Mouse (Mus musculus) layer of hippocampus, adult 9-10 months (tissue): ENCODE data around the gene Gm12248.
A peak's percentile ranks its signal among the peaks of the same experiment; 100 is the strongest.

Experiments used
- DNase-seq: peaks from one replicate; pipeline ENCODE4 v3.0.0; 2022; ENCODE audit warnings: low spot score

Gene Gm12248

DNA sequence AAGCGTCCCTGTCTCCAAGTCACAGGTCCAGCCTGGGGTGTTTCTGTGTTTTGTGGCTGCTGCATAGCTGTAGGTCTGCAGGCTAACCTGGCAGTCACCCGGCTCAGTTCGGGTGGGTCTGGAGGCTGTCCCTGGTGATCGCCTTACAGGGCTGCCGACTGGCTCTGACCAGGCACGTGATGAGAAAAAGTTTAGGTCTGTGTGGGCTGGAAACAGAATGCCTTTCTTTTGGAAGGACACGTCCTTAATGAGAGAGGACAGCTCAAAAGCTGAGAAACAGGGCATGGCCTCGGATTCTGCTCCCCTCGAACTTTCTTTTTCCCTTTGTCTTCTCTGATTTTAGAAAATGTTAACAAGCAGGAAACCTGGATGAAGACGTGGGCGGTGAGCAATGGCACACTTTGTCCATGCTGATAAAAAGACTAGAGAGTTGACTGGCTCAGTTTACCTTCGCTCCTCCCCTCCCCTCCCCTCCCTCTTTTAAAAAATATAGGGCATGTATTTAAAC is at the start of gene Gm12248:
Gm12248 (minus strand) TSS at position 114 of the 508 bp plus-strand sequence.
- DNase-seq, result no peak

DNA sequence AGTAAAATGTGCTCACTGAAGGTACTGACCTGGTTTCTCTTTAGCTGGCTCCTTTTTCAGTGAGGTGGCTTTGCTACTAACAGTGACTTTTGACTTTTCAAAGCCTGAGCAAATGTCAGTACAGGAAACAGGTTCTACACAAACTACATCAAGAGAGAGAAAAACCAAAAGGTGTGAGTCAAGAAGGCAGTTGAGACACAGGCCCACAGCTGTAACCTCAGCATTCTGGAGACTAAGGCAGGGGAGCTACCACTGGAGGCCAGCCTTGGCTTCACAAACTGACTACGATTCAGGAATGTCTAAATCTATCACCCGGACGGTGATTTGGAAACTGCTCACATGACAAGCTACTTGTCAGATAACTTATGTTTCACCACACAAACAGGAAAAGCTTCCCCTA is 46.5 kb upstream of the Gm12248 start:
- no peak for DNase-seq

DNA sequence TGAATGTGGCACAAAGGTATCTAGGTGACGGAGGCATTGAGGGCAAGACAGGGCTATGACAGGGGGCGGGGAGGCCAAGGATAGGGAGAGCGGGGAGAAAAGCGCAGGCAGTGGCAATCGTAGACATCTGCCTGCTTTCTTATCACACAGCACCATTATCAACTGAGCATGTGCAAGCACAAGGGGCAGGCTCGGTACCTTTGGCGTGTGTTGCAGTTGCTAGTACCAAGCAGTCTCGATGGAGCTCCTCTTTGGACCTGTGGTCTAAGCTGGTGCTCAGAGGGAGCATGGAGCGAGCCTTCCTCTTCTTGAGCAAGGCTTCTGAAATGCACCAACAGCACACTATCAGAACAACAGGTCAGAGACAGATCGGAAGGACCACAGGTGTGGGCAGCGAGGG is 45.9 kb upstream of the Gm12248 start:
- DNase-seq, result no peak

DNA sequence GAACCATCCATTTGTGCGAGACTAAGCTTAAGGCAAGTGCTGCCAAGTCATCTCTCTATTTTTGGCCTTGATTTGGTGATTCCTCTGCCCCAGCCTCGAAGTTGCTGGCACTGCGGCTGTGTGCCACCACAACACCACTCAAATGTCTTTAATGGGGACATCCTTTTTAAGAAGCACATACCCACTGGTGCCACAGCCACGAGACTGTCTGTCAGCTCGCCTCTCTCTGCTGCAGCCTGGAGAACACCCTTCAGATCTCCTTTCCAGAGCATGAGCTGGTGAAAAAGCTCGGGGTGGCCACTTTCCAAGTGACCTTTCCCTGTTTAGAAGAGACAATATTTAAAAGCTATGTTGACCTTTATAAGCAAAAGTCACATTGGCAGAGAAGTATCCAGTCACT is 43.7 kb upstream of the Gm12248 start:
- no peak for DNase-seq

DNA sequence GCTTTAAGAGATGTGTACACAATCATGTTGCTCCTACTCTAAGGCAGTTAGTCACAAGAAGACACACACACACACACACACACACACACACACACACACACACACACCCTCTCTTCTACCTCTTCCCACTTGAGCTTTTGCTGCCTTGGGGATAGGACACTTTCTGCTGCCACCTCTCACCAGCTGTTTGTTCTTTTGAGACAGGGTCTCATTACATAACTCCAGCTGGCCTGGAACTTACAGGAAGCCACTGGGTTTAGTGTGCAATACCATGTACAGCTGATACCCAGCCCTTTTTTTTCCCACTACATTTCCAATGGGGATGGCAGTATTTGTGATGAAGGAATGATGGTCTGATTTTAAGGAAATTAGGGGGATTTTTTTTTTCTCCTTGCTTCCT is 42.4 kb upstream of the Gm12248 start:
- no peak for DNase-seq

DNA sequence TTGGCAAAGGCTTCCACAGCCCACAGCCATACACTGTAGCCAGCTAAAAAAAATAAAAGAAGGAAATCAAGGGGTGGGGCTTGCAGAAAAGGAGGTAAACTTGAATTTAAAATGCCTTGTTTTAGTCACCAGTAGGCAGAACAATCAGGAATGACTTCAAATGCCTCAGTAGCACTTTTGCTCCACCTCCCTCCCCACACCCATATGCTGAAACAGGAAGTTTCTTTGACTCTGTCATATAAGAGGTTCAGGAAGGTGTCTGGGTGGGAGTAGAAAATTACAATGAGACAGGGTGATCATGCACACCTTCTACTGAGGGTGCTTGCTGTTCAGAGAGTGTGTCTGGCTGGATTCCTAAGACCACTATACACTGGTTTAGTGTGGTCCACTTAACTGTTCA is 41.9 kb upstream of the Gm12248 start:
- DNase-seq, result no peak

DNA sequence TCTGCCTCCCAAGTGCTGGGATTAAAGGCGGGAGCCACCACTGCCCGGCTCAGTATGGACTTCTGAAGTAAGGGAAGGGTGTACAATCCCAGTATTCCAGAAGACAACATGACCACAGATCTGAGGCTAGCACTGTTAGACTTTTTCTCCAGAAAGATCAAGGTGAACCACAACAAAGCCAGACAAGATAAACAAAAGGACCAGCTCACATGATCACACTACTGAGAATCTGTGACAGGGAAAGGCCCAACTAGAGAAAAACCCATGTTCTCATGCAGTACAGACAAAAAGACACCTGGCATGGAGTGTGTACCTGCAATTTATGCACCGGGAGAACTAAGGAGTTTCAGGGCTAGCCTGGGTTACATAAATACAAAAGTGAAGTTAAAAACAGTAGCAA is 39.1 kb upstream of the Gm12248 start:
- DNase-seq, result no peak

DNA sequence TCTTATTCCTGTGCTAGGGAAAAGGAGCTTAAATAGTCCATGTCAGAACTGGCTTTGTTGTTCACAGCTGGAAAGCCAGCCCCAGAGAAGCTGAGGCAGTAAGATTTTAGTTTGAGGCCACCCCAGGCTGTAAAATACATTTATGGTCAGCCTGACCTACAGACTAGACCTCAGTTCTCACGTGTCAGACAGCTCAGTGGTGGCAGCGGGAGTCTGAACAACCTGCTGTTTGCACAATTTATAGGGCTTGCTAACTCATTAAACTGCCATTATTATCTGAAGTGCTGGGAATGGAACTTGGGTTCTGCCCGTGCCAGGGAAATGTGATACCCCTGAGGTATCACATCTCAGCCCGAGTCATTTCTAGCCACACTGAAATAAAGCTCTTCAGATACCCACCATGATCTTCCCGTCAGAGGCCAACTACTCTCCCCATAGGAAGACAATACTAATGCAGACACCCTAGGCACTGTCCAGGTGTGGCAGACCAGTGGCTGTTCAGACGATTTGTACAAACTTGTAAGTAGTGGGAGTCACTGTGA is 36.4 kb upstream of the Gm12248 start:
- no peak for DNase-seq

DNA sequence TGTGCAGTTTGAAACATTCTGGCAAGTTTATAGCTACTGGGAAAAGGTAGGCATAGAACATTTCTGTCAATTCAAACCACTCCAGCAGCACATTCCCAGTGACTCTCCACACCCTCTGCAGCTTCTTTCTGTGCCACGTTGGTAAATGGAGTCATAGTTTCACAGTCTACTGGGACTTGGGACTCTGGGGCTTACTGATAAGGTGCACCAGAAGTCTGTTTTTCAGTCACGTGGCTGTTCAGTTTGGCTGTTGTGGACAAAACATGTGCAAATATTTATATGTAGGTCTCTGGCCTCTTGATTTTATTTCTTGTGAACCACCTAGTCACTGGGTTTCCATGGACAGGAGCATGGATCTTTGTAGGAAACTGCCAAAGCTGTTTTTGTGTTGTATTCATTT is 34.6 kb upstream of the Gm12248 start:
- no peak for DNase-seq

DNA sequence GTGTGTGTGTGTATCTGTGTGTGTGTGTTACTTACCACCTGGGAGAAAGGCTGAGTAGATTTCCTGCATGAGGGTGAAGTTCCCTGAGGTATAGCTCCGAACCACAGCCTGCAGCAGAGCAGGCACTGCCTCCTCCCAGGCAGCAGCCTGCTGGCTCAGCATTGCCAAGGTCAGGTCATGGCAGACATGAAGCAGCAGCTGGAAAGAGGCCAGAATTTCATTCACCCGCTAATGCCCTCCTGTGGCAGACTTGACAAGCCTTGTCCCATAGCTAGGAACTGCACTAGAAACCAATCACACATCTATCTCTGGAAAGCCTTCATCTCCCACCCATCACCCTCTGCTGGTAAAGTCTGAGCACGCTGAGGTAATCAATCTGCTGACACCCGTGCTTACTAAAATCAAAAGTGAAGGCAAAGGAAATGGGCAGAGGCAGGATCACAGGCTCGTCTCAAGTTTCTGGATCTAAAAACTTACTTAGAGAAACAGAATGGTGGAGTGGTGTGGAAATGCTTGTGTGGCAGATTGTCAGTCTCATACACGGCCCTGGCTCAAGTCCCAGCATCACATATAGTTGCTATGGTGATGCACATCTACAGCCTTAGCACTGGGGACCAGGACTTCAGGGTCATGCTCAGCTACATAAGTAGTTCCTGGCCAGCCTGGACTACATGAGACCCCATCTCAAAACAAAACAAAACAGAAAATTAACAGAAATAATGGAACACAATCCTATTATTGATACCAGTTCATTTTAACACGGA is 33.6 kb upstream of the Gm12248 start:
- no peak for DNase-seq

DNA sequence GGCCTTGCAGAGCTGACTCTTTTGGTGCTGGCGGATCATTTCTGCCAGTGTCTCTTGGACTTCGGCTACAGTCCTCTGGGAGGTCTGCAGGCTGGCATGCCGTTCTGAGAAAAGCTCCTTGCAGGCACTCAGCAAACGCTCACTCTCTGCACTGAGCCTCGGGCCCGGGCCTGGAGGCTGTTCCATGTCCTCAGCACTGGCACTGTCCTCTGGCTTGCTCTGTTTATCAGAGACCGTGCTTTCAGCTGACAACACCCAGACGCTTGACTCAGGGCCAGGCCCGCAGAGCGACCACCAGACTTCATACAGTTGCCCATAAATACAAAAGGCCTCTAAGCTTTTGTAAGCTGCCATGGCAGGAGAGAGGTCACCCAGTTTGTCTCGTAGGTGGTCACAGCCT is 32.1 kb upstream of the Gm12248 start:
- no peak for DNase-seq

DNA sequence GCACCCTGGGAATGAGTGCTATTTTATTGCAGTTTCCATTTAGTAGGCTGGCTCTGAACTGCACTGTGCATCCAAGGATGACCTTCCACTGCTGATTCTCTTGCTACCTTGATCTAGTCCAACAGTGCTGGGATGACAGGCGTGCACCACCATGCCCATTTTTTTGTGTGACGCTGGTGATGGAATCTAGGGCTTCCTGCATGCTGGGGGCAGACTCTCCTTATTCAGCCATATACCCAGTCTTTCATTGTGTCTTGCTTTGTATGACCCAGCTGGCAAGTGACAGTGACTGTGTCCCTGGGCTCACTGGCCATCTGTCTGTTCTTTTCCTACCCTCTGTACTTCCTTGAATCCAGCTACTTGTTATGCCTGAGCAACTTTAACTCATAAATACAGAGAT is 30.8 kb upstream of the Gm12248 start:
- DNase-seq, result no peak

DNA sequence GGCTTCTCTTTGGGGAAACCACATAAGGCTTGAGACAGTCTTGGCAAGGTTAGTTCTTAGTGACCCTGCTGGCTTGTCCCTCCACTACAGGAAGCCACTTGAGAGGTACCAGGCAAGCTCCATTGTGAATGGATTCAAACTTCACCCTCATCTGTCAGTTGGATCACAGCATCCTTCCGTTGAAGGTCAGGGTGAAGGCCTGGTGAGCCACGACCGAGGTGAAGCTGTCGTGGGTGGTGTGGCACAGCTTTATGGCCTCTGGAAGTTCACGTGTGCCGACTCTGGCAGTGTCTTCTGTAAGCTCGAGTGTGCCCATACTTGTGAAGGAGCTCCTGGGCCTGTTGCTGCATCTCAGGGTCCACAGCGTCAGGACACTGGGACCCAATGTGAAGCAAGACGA is 28.4 kb upstream of the Gm12248 start:
- no peak for DNase-seq

DNA sequence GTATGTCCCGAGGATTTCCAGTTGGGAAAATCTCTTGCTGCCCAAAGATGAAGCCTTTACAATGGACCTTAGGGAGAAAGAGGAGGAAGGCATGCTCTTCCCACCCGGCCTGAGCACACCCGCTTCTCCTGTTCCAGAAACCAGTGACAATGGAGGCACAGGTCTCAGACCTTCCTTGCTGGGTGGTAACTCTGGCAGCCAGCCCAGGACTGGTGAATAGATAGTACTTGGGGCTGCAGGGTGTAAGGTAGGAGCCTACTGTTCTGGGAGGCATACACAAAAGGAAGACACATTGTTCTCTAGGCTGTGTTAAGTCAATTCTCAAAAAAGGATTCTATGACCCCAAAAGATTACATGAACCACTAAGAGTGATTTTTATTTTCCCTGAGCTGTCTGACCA is 27.7 kb upstream of the Gm12248 start:
- DNase-seq, result no peak

DNA sequence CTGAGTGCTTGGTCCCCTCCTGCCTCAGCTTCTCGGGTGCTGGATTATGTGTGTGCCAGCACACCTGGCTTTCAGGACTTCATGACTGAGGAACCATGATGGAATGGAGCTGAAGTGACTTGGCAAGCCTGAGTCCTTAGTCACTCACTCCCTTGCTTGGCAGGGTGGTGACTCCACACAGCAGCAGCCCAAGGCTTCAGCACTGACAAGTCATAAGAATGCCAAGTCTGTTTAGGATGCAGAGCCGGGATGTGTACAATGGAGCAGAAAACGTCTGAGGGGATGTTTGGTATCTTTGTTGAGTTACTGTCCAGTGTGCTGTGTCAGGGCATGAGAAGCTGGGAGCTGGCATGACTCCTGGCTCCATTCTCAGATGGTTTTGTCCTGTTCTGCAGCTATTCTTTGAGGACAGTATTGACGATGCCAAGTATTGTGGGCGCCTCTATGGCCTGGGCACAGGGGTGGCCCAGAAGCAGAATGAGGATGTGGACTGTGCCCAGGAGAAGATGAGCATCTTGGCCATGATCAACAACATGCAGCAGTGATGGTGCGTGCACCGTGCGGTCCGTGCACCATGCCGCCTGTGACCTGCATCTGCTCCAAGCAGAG is 24.2 kb upstream of the Gm12248 start:
- no peak for DNase-seq

DNA sequence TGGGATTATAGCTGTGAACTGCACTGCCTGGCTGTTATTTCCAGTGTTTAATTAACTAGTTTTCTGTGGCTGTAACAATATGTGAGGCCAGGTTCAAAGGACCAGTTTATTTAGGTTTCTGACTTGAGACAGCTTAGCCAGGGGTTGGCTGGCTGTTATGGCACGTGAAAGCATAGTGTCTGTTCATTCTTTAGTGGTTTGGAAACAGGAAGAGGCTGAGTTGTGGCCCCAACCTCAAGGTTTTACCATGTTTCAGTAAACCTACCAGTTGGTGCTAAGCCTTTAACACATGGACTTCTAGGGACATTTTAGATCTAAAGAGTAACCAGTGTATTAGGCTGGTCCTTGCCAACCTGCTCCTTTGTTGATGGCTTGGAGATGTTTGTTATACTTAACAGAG is 23.6 kb upstream of the Gm12248 start:
- DNase-seq, result no peak

DNA sequence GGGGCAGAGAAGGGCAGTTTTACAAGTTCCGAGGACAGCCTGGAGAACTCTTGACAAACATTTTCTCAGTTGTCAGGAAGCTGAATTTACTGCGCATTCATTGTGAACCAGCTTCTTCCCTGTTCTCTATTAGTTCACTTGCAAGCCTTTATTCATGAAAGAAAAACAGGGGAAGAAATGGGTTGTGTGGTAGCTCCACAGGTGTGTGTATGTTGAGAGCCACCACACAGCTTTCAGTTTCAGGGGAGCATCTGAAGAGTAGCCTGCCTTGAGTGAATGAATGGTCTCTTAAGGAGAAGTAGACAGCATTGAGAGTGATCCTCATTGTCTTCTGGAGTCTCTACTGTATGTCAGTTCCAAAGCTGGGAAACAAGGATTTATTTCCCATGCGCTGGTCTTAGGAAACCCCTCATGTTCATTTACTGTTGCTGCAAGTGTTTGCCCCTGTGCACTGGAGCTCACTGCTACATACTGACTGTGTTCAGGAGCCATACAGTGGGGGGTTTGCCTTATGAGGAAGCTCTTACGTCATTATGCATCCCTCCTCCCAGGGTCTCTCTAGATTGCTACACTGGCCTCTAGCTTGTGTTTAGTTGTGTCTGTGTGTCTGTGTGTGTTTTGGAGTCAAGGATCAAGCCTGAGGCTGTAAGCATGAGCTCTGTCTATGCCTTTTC is 14.9 kb upstream of the Gm12248 start:
- DNase-seq, result no peak

DNA sequence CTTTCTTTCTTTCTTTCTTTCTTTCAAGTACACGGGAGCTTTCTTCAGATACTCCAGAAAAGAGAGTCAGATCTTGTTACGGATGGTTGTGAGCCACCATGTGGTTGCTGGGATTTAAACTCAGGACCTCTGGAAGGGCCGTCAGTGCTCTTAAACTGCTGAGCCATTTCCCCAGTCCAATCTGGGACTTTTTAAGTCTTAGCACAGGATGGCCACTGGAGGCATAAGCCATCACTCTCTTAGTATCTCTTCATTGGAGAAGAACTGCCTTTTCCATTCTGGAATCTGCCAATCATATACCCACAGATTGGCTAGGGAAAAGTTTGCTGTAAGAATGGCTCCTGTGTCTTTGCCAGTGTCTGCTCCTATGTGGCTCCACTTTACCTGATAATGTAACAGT is 14.1 kb upstream of the Gm12248 start:
- no peak for DNase-seq

DNA sequence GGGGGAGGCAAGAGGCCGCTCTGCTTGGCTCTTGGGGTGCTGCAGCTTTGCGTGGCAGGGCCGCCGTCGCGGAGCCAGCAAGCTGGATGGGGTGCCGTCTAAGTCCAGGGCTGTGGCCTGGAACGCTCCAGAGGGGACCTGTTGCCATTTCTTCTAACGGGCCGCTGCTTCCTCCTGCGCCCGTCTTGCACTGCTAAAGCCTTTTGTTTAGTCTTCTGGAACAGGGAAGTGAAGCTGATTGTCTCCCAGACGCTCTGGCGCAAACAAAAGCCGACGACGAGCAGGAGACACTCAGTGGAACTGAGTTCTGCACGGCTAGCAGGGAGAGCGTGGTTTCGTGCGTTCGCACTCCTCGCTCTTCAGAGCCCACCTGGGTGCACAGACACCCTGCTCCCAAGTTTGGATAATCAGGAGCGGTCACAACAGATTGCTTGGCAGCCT is 11.4 kb upstream of the Gm12248 start:
- peak; percentile 31 for DNase-seq

DNA sequence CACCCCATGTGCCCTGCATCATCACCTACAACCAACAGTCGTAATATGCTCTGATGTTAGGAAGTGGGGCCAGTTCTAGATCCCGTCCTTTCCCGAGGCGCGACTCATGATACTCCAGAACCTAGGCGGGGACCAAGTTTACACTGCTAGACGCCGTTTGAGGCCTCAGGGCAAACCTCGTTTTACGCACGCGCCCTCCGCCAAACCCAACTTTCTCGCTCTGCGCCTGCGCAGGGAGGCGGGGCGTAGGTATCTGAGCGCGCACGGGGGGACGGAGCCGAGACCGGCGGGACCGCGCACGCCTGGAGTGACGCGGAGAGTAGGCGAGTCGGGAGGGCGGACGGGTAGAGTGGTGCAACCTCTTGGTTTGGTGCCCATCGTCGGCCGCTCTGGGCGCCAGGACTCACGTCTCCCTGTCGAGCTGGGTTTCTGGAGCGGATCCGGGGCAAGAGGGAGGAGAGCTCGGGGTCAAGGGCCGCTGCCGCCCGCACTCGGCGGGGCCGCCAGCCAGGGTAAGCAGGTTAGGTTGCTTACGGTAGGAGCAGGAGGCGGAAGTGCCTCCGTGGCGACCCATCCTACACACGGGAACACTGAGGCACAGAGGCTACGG is 10.9 kb upstream of the Gm12248 start, which contains the start of gene Cnot8:
Cnot8 (plus strand) TSS at position 457 of the 610 bp plus-strand sequence.
- peak; percentile 95 for DNase-seq

DNA sequence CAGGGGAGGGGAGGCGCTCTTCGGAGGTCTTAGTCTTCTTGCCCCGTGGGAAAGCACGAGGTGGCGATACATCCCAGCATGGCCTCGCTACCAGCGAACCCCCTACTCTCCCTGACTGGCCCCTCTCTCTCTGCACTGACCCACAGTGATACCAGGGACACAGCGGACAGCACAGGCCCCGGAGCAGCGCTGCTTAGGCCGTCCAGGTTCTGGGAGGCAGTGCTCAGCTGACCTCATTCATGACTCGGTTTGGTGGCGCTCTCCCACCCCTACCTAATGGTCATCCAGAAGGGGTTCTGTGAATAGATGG is 10.4 kb upstream of the Gm12248 start:
- DNase-seq, result no peak

DNA sequence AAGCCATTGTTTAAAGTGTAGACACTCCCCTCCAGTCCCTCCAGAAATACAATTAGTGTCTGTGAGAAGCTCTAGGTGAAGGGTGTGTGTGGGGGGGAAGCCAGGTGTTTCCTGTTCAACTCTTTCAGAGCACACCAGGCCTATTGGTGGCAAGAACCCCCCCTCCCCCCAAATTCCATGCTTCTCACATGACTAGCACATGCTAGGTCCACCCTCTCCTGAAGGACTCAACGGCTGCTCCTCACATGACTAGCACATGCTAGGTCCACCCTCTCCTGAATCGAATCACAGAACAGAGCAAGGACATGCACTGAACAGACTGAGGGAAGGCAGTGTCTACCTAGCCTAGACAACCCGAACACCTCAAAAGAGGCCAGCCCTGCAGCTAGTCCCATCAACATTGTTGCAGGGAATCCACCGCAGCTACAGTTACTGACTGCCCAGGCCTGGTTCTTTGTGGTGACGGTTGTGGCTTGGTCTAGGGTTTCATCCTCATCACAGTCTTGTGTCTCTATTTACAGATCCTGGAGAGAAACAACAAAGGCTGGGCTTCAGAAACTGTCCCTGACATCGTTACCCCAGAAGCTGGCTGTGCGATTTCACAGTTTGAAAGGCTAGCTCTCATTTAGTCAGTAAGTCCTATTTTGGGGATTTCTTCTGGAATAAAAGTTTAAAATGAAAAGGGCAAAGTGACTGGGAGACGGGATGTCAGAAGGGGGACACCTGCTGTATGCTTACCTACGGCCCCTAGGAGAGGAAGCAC is 9.8 kb upstream of the Gm12248 start:
- DNase-seq, result no peak
